Mouse (Mus musculus) spleen, postnatal 10 days (tissue): Measurements from ENCODE around the gene Kcnd3.
A peak's percentile ranks its signal among the peaks of the same experiment; 100 is the strongest.
"Not testable (repeated sequence)": the region's sequence is repeated elsewhere in the genome, so short reads cannot be mapped to it uniquely, and the experiment has no call there.

ENCODE experiments used
- DNase-seq, 2 experiments: peaks; one replicate each; pipeline ENCODE4 v3.0.0; 2021 to 2022; ENCODE audit warnings: low spot score in 2 of 2

Gene Kcnd3

DNA sequence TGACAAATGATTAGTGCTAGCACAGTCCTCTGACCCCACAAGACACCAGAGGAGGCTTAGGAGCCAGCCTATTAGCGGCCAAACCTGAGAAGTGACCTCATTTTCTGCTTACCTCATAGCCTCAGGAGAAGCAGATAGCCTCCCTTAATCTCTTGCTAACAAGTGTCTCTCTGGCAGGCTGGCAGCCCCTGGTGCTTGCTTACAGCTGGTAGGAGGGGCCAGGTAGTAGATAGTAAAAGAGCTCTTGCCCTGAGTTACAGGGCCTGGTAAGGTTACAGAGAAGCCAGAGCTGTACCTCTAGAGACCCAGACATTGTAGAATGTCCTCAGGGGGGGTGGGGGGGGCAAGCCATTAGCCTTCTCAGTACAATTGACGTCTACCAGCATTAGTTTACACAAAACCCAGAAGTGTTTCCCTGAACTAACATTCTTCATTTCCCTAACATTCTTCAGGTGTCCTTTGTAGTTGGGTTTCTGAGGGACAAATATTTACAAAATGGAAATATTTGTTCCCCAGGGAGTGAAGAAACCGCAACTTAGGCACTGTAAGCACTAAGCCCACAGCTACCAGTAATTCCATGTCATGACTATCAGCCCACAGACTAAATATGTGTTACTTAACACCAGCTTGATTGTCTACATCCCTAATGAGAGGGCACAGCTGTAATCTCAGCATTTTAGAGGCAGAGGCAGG is 247.3 kb downstream of the Kcnd3 start:
- DNase-seq = peak; percentile 34 to 63

DNA sequence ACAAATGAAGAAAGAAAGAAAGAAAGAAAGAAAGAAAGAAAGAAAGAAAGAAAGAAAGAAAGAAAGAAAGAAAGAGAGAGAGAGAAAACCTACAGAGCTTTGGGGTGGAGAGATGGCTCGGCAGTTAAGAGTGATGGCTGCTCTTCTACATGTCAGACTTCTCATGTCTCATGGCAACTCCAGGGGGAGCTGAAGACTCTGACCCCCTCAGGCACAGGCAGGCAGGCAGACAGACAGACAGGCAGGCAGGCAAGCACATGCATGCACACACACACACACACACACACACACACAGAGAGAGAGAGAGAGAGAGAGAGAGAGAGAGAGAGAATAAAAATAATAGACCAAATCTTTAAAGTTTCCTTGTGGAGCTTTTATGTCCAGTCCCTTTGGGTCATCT is 248.7 kb downstream of the Kcnd3 start:
- DNase-seq = not testable (repeated sequence)

DNA sequence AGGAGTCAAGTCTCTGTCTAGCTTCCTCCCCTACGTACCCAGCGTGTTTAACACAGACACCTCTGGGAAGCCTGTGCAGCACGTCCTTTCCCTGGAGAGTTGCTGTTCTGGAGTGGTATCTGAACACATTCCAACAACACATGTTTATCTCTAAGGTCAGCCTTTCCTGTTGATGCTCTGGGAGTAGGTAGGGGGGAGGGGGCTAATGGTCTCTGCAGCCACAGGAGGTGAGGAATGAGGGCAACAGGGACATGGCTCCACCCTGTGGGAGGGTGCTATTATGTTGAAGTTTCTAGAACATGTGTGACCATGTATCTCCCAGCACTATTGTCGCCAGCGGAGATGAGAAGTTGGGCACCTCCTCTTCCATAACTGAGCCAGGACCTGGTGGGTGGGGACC is 249.3 kb downstream of the Kcnd3 start:
- DNase-seq = no peak

DNA sequence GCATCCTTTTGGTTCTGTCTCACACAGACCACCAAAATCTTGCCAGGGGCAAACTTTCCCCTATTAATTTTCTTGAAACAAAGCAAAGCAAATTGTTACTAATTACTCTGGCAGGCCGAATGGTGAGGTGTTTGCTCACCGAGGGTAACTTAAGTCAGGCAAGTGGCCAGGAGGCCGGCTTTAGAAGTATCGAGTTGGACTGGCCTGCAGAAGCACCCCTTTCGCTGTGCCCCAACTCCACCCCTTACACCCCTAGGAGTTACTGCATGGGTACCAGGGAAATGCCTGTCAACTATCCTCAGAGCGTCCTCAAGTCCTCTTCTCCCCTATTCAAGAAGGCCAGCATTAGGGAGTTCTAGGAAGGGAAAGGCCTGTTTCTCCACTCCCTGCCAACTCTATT is 251.4 kb downstream of the Kcnd3 start:
- no peak for DNase-seq

DNA sequence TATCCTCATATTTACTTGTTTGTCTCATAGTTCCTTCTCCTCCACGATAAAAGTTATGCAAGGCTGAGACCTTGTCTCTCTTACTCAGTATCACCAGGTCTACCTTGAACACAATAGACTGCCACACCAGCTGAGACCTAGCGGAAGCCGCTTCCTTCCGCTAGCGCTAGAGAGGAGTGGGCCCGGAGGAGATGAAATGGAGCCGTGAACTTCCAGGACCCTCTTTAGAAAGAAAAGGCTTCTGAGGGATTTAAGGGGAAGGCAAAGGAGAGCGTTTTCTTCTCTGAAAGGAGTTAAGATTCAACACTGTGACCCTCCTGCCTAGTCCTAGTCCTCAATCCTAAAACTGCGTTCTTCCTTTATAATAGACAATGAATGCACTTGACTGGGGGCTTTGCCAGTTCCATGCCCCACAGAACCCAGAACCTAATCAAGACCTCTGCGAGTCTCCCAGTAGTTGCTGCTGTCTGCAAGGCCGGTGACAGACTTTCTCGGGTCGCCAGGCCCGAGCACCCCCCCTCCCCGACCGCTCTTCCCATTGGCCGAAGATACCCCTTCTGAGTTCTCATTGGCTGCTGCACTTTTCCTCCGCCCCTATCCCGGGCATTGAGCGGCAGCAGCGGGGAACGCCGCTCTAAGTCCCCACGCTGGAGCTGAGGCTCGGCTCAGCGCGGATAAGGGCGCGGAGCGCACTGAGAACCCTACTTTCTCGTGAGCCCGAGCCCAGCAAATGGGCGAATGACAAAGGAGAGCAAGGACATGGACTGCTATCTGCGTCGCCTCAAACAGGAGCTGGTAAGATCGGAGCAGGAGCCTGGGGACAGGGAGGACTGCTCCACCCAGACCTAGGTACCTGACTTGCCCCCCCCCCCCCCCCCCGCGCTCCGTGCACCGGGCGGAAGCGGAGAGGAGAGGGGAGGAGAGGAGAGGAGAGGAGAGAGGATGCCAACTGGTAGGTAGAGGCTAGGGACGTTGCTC is 252.2 kb downstream of the Kcnd3 start, which contains the start of gene Inka2:
Inka2 (plus strand) TSS at position 569 of the 978 bp plus-strand sequence.
- peak; percentile 64 to 74 for DNase-seq

DNA sequence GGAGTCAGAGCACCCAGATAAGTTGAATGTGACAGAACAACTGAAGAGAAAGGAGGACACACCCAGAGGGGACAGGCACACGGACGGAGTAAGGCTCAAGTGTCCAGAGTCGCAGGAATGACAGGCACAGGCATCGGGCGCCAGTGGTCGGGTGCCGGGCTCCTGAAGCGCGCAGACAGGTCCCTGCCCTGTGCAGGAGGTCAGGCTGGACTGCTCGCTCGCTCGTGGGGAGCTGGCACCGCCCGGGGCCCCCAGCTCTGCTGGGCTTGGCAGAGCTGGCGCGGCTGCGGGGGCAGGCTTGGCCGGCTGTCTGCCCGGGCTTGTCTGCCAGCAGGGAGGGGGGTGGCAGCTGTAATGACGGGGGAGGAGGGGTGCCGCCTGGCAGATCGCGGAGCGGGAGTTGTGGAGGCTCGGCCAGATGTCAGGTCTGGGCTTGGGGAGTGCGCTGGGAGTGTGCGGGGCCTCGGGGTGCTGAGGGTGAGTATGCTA is 253.0 kb downstream of the Kcnd3 start:
- peak in 1 of 2 experiments; percentile 55 for DNase-seq

DNA sequence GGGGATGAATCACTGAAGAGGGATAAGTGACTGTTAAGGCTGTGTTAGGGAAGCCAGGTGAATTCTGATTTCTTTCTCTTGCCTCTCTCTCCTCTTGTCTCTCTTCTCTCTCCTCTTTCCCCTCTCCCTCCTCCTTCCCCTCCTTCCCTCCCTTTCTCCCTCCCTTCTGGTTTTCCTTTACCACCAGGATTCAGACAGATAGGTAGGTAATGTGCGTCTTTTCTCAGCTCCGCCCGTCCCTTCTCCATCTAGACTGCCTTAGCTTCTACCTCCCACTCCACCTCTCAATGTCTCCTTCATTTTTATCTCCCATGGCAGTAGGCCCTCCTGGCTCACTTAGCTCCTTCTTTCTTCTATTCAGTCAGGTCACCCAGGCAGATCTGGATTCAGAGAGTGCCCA is 253.4 kb downstream of the Kcnd3 start:
- no peak for DNase-seq

DNA sequence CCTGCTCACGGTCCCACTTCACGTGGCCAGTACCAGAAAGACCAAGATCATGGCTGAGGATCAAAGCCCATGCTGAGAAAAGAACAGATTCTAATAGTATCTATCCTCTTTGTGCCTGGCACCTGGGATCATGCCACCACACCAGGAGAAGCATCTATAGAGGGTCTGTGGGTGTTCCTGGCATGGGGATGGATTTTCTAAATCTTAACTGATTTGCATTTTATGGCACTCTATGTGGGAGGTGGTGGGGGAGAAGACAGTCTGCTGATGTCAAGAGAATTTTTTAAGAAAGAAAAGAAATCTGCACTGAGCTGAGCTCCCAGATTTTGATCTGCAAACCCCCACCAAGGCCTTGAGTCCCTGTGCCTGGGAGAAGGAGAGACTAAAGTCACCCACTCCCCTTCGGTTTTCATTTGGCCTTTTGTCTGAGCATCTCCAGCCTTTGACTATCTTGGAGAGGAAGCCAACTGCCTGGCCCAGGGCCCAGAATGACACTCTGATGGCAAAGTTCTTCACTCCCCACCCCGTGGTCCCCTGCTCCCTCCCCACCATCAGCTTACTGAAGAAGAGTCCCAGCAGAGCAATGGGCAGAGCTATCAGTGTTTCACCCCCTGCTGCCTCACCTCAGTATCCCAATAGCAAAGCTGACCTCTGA is 254.4 kb downstream of the Kcnd3 start:
- no peak for DNase-seq

DNA sequence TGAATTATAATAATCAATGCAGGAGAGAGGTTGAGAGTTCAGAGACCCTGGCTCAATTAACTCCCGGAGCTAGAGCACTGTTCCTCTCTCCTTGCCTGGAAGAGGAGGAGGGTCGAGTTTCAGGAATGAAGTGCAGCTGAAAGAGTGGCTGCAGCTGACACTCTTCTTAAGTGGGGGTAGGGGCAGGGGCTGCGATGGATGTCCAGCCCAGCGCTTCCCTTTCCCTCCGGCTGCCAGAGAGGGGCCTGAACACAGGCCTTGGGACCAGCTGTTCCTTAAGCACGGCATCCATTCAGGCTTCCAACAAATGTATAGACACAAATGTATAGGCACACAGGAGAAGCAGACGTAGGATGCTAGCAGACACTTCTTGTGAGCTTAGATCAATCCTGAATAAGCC is 255.5 kb downstream of the Kcnd3 start:
- DNase-seq = no peak

DNA sequence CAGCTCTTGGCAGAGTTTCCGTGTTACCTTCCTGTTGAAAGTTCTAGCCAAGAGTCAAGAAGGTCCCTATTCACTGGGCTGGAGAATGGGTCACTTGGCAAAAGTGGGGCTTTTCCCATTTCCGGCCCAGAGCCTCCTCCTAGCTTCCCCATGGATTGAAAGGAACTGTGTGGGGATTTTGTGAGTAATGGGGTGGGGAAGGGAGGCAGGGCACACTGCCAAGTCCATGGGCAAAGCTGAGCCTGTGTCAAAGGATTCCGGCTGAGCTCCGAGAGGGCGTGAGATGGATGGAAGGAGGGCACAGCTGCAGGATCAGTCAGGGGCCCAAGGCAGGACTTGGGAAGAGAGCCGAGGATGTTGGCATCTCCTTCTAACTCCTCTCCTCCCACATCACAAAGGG is 258.1 kb downstream of the Kcnd3 start:
- DNase-seq = no peak

DNA sequence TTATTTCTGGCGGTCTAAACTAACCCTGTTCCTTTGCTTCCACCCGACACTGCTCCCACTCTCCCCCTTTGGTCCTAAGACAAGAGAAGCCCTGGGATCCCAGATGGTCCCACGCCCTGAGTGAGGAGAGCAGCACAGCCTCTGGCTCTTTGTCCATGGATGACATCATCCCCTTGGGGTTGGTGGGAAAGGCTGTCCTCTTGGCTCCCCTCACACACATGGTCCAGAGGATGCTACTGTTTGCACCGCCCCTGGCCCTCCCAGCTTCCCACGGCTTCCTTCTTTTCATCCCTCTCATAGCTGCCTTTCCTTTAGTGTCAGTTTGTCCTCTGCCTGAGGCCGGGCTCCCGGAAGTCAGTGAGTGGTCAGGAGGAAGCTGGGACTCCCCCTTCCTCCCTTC is 259.6 kb downstream of the Kcnd3 start:
- no peak for DNase-seq

DNA sequence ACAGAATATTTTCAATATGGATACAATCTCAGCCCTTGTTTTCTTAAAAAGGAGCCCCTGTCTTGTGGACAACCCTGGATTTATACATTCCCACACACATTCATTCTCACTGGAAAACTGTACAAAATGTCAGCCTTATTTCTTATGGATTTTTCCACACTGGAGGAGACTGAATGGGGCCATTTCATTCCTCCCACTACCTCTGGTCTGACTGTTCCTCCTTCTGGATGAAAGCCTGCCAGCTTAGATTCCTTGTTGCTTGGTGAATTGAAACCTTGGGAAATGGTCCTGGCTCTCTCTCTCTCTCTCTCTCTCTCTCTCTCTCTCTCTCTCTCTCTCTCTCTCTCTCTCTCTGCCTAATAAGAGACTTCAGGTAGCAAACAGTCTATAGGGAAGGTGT is 260.7 kb downstream of the Kcnd3 start:
- no peak for DNase-seq

DNA sequence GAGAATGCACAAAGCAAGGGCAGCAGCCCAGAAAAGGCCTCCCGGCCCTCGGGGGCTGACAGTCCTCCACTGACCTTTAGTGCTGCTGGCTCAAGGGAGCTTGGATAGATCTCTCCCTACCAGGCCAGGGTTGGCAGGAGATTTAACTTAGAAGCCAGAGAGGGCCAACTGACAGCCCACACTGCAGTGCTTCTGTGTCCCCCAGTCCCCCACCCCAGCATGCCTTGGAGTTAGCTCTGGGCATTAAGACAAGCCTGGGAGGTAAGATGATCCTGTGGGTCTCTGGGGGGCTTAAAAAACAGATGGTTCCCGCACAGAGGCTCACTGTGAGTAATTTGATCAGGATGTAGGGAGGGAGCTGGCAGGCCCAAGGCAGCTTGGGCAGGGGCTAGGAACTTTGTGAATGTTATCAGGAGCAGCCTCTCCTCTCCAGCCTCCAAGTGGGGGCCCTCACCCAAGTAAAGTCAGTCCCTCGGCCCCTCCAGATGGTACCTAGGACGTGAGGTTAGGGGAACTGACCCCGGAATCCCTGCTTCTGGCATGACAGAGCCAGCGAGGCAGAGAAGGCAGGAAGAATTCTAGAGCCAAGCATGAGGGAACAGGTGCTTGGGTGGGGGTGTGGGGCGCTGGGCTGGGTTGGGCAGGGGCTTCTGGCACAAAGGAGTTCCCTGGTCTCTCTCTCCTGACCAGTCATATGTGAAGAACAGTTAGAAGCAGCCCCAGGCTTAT is 262.1 kb downstream of the Kcnd3 start:
- no peak for DNase-seq

DNA sequence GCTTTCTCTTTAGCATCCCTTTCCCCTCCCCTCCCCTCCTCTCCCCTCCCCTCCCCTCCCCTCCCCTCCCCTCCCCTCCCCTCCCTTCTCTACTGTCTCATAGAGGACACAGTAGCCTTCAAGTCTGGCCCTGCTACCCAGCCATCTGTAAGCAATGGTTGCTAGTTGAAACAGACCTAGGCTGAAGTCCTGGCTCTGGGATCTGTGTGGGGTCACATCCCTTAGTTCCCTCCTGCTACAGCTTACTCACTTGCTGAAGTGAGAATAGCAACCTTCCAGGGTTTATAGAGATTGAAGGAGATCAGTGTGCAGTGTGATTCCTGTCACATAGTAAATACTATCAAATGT is 262.7 kb downstream of the Kcnd3 start:
- DNase-seq = no peak

DNA sequence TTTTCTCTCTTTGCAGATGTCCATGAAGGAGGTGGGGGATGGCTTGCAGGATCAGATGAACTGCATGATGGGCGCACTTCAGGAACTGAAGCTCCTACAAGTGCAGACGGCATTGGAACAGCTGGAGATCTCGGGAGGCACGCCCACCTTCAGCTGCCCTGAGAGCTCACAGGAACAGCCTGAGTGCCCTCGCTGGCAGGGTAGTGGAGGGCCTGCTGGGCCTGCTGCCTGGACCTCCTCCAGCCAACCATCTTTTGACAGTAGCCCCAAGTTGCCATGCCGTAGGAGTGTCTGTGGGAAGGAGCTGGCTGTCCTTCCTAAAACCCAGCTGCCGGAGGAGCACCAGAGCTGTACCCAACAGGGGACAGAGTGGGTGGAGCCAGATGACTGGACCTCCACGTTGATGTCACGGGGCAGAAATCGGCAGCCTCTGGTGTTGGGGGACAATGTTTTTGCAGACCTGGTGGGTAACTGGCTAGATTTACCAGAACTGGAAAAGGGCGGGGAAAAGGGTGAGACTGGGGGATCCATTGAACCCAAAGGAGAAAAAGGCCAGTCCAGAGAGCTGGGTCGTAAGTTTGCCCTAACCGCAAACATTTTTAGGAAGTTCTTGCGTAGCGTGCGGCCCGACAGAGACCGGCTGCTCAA is 264.3 kb downstream of the Kcnd3 start:
- no peak for DNase-seq

DNA sequence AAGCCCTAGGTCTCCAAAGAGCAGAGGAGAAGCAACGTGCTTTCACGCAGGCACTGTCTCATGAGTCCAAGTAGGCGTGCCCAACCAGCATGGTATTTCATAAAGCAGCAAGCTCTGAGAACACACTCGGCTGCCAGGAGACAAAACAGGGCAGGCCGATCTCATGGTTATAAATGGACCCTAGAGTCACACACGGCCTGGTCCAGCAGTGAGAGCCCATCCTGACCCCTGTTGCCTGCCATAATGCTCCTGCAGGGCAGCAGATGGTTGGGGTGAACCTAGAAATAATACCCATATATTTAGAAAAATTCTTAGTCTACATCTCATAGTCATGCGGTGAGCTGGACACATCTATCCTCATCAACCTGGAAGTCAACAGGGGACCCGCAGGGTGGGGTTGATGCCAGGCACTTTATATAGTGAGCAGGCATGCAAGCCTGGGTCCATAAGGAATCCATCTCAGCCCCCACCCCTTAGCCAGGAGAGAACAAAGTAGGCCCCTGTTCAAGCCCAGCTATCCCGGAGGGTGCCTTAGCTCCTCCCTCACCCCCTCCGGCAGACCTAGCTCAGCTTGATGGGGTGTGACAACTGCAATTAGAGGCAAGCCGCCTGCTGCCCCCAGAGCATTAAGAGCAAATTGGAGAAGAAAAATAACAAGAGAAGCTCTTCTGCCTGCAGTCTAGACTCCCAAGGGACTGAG is 265.9 kb downstream of the Kcnd3 start:
- no peak for DNase-seq

DNA sequence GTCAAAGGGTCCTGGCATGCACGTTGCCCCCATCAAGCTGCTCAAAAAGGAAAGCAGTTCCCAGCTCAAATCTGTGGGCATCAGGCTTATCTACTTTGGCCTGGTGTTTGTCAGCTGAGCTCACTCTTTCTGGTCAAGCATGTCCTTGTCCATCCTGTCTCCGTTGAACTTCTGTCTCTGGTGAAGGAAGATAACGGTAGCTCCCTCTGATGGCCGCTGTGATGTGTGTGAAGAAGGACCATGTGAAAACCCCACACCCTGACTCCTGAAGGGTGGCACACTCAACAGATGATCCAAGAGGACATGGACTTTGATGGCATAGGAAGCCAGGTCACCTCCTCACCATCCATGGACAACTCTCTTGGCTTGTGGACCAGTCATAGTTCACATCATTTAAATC is 266.6 kb downstream of the Kcnd3 start:
- no peak for DNase-seq

DNA sequence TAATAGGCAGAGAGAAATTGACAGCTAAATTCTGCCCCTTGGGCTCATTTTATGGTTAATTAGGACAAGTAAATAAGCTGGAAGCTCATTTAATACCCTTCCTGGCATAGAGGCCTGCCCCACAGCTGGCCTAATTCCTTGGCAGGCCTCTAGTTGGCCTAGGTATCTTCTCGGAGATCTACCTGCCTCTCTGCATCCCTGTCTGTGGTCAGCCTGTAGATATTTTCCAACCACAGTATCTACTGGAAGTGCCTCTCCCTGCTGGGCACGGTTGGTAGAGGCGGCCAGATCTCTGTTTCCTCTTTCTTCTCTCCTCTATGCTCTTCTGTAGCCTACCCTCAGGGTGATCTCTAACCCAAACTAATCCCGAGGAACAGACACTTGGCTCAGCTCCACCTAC is 267.8 kb downstream of the Kcnd3 start:
- no peak for DNase-seq

DNA sequence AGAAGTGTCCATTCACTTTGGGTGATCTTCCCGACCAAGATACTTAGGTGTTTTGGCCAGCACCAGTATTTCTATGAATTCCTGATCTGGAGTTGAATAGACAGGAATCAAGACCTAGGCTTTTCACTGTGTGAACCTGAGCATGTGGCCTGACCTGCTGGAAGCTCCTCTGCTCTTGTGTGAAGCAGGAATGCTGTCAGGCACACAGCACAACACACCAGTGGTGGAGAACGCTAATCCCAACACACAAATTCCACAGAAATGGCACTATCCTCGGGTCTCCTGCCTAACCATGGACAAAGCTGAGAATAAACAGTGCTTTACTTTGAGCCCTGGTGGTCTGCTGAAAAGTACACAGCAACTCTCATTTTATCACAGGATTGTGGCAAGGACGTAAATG is 268.4 kb downstream of the Kcnd3 start:
- DNase-seq = no peak

DNA sequence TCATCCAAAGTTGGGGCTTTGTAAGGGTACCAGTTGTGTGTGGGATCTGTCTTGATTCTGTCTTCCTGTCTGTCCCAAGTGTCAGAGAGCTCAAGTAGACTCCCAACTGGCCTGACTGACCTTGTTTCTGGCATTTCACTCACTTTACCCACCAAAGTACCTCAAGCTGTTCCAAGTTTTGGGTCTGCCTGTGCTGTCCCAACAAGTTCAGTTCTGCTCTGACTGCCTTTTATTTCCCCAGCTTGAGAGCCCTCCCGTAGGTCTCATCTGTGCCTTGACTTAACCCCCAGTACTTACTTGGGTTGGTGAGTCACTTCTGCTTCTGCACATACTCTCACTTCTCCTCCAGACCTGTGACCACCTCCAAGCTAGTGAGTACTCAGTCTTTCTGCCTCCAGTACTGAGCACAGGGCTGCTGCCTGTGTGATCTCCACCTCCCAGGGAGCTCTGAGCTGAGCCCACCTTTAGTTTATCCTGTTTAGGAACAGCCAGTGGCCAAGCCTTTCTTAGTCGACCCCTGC is 269.6 kb downstream of the Kcnd3 start:
- no peak for DNase-seq
